Mouse (Mus musculus): Measurements from ENCODE around the gene Rassf1.

DNA sequence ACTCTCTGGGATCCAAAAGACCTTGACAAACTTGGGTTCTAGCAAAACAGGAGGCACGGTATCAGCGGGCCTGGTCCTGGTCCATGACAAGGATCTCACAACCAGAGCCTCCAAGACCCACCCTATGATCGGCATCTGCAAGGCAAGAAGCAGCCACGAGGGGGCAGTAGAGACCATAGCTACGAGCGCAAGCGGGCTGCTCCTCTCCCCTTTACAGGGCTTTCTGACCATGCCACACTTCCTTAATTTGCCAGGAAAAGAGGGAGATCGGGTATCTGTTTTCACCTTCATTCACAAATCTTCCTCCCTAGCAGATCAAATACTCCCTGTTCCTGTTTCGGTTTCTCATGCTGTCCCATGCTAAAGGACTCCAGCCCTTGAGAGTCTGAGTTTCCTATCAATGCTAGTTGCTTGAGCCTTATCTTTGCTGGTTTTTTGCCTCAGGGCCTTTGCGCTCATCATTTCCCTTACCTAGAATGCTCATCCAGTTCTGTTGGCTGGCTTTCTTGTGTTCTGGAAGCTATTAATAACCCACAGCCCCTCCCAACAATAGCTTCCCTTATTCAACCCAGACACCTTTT lies 50.8 kb downstream of the Rassf1 start:
- peak; percentile 94 for TF ChIP-seq CTCF (IDR thresholded peaks at IDR 0.05; ENCODE audit: insufficient read depth, low read depth, low read length)
- no peak for TF ChIP-seq POLR2A (IDR thresholded peaks at IDR 0.05; ENCODE audit: insufficient read depth, low read depth, low read length)

Measured in olfactory bulb, adult 2 months (tissue).